Mouse (Mus musculus): ENCODE results near the gene Irf2bp2.
"Not testable (repeated sequence)": the region's sequence is repeated elsewhere in the genome, so short reads cannot be mapped to it uniquely, and the experiment has no call there.

Gene Irf2bp2

GRCm38 (mm10) chr8:126601325-126601724 lies 7.5 kb upstream of the Irf2bp2 start:
- no peak for DNase-seq

- DNase-seq, result no peak
Measured at GRCm38 (mm10) chr8:126600816-126601243, 7.0 kb upstream of the Irf2bp2 start.

- not testable (repeated sequence) for DNase-seq
Measured at GRCm38 (mm10) chr8:126600388-126600787, 6.6 kb upstream of the Irf2bp2 start.

GRCm38 (mm10) chr8:126599297-126599696 lies 5.5 kb upstream of the Irf2bp2 start:
- no peak for DNase-seq

GRCm38 (mm10) chr8:126598218-126598617 lies 4.4 kb upstream of the Irf2bp2 start:
- DNase-seq, result no peak

GRCm38 (mm10) chr8:126596721-126597120 lies 2.9 kb upstream of the Irf2bp2 start:
- DNase-seq, result peak; percentile 48

- DNase-seq, result peak; percentile 74
Measured at GRCm38 (mm10) chr8:126596097-126596634, 2.4 kb upstream of the Irf2bp2 start.

GRCm38 (mm10) chr8:126595204-126596061 lies 1.6 kb upstream of the Irf2bp2 start:
- peak; percentile 85 for DNase-seq

GRCm38 (mm10) chr8:126594481-126595000 lies 755 bp upstream of the Irf2bp2 start:
- DNase-seq, result peak; percentile 99

GRCm38 (mm10) chr8:126592771-126593571 lies 815 bp downstream of the Irf2bp2 start:
- peak; percentile 65 for DNase-seq

- DNase-seq, result peak; percentile 68
Measured at GRCm38 (mm10) chr8:126592381-126592770, 1.4 kb downstream of the Irf2bp2 start.

GRCm38 (mm10) chr8:126591821-126592268 lies 1.9 kb downstream of the Irf2bp2 start:
- DNase-seq, result peak; percentile 67

GRCm38 (mm10) chr8:126591141-126591820 lies 2.5 kb downstream of the Irf2bp2 start:
- DNase-seq, result peak; percentile 73

GRCm38 (mm10) chr8:126590599-126590998 lies 3.2 kb downstream of the Irf2bp2 start:
- DNase-seq, result no peak

GRCm38 (mm10) chr8:126590024-126590529 lies 3.7 kb downstream of the Irf2bp2 start:
- DNase-seq, result peak; percentile 45

GRCm38 (mm10) chr8:126589507-126590023 lies 4.2 kb downstream of the Irf2bp2 start:
- DNase-seq, result no peak

GRCm38 (mm10) chr8:126588636-126589506 lies 4.9 kb downstream of the Irf2bp2 start:
- DNase-seq, result no peak

- peak; percentile 52 for DNase-seq
Measured at GRCm38 (mm10) chr8:126587836-126588503, 5.8 kb downstream of the Irf2bp2 start.

GRCm38 (mm10) chr8:126586599-126587577 lies 6.9 kb downstream of the Irf2bp2 start:
- peak; percentile 53 for DNase-seq

All from cerebellum, adult 9-10 months (tissue).